Mouse (Mus musculus) heart, postnatal 25 days (tissue): ENCODE results near the gene Phc1. TPM values are rescaled to one million over a fixed set of nuclear protein-coding genes. Genes with fewer than 3 reads are reported as not detected.

ENCODE experiments used
- DNase-seq: peaks from one replicate; pipeline ENCODE4 v3.0.0; 2022; ENCODE audit warnings: low spot score
- intact Hi-C: fragments of 180-260 bp; cut with DNase I; formaldehyde crosslinking; loops from one replicate; pipeline ENCODE4 v1.15.1; 2025
- total RNA-seq, 2 experiments: library from RNA; stranded (reverse); gene quantifications; 2 replicates each; pipeline ENCODE4 v1.2.3; 2021

The Phc1 gene
- total RNA-seq, 2 experiments from 2014 or later = 17.1 to 18.7 TPM

DNA sequence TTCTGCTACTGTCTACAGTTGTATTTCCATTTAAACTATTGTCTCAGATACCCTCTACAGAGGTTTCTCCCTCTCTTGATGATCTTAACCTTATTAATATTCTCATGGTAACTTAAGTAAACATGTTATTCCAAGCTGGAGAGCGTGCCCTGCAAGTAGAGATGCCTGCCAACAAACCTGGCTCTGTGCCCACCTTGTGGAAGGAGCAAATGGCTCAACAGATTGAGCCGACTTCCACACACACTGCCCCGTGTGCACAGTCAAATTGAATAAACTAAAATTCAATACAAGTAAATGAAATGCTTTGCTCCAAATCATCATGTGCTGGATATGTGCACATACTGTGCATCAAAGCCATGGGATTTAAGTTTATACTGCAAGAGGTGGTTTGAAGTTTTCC, 71.8 kb downstream of the Phc1 start:
- intact Hi-C loops = no loop called here
- DNase-seq = no peak

Other genes starting within 250 kb of the Phc1 start
- gene Klrg1, start 57.7 kb downstream of the Phc1 start, total RNA-seq = not detected
- gene M6pr, start 31.8 kb downstream of the Phc1 start, total RNA-seq = 10 to 100 TPM; 36.4 to 41.4 TPM
- not detected for gene Rimklb, start 158.2 kb upstream of the Phc1 start, total RNA-seq
- 10 to 100 TPM; 37.3 to 50.0 TPM for gene Mfap5, start 165.3 kb upstream of the Phc1 start, total RNA-seq
- gene Aicda, start 213.2 kb upstream of the Phc1 start, total RNA-seq = not detected